Mouse (Mus musculus) ES-Bruce4 (cell line): ENCODE results near the gene Afmid. TPM values are rescaled to one million over a fixed set of nuclear protein-coding genes. Genes with fewer than 3 reads are reported as not detected.

ENCODE experiments used
- H3K27ac ChIP-seq: 2 replicates; pipeline ENCODE4 v1.5.1; 2012; ENCODE audit warnings: low read length, inconsistent platforms; ENCODE audit not compliant: insufficient read depth
- H3K27me3 ChIP-seq: 2 replicates; pipeline ENCODE4 v1.6.1; 2012; ENCODE audit warnings: mild to moderate bottlenecking, low read length, inconsistent platforms; ENCODE audit not compliant: control insufficient read depth, poor library complexity, insufficient read depth, severe bottlenecking
- H3K36me3 ChIP-seq: 2 replicates; pipeline ENCODE4 v1.6.1; 2012; ENCODE audit warnings: inconsistent platforms, mild to moderate bottlenecking, low read length, moderate library complexity; ENCODE audit not compliant: control insufficient read depth, poor library complexity, insufficient read depth, severe bottlenecking
- H3K4me1 ChIP-seq: one replicate; pipeline ENCODE4 v1.8.1; 2011; ENCODE audit warnings: low read length; ENCODE audit not compliant: control insufficient read depth, insufficient read depth
- H3K4me3 ChIP-seq: 2 replicates; pipeline ENCODE4 v1.5.1; 2011; ENCODE audit warnings: low read depth, mild to moderate bottlenecking, low read length
- H3K9ac ChIP-seq: 2 replicates; pipeline ENCODE4 v1.6.1; 2012; ENCODE audit warnings: low read depth, mild to moderate bottlenecking, inconsistent platforms; ENCODE audit not compliant: poor library complexity, severe bottlenecking
- H3K9me3 ChIP-seq: replicated peaks from 2 replicates; pipeline ENCODE4 v1.6.1; 2012; ENCODE audit warnings: mild to moderate bottlenecking, low read length, inconsistent platforms; ENCODE audit not compliant: control insufficient read depth, poor library complexity, insufficient read depth, severe bottlenecking
- CTCF ChIP-seq: IDR thresholded peaks from one replicate; pipeline ENCODE4 v1.8.1; 2011; ENCODE audit warnings: low read depth, low read length
- EP300 ChIP-seq: IDR thresholded peaks from 2 replicates; pipeline ENCODE4 v1.6.1; 2011; ENCODE audit warnings: low read depth, low read length; ENCODE audit not compliant: insufficient read depth
- POLR2A ChIP-seq: IDR thresholded peaks from one replicate; pipeline ENCODE4 v1.8.1; 2011; ENCODE audit warnings: low read length; ENCODE audit not compliant: insufficient read depth
- polyA plus RNA-seq: library from polyadenylated mRNA; stranded (reverse); fragments of >200 nt; gene quantifications from 2 replicates; pipeline ENCODE4 v1.2.4, GENCODE M21; 2011; ENCODE audit warnings: low read depth; ENCODE audit not compliant: missing spikeins, insufficient read depth, insufficient read length

The Afmid gene
- polyA plus RNA-seq, 1 experiment = 3.6 TPM

- TF ChIP-seq CTCF = no peak
- TF ChIP-seq EP300 = 0 out of 2 replicates have a peak, but pooled peaks have one; percentile 40
- Histone ChIP-seq H3K9ac (no peak overlapping the region), H3K4me3 (no peak overlapping the region), H3K4me1 (peaks cover 2% of the 10 kb centered on the region), H3K9me3 (no peaks in the 10 kb centered on the region), H3K27me3 (no peaks in the 10 kb centered on the region), H3K27ac (peak overlapping the region; percentile 60), H3K36me3 (no peaks in the 10 kb centered on the region)
Observed at GRCm38 (mm10) chr11:117838572-117838971, 12.8 kb downstream of the Afmid start.

- no peaks in the 10 kb centered on the region for H3K9me3 ChIP-seq
- H3K27me3 ChIP-seq = no peaks in the 10 kb centered on the region
- H3K27ac ChIP-seq = peak overlapping the region; percentile 60
- no peaks in the 10 kb centered on the region for H3K36me3 ChIP-seq
- TF ChIP-seq POLR2A (no peak), EP300 (no peak), CTCF (no peak)
- H3K4me3 ChIP-seq = no peak overlapping the region
- H3K4me1 ChIP-seq = peaks cover 2% of the 10 kb centered on the region
- H3K9ac ChIP-seq = no peak overlapping the region
Observed at GRCm38 (mm10) chr11:117839021-117839420, 13.3 kb downstream of the Afmid start.

GRCm38 (mm10) chr11:117840910-117841309 is 15.2 kb downstream of the Afmid start:
- Histone ChIP-seq H3K9ac (no peak overlapping the region), H3K36me3 (no peaks in the 10 kb centered on the region), H3K27ac (no peak overlapping the region), H3K4me3 (no peak overlapping the region), H3K9me3 (no peaks in the 10 kb centered on the region), H3K27me3 (no peaks in the 10 kb centered on the region), H3K4me1 (peaks cover 2% of the 10 kb centered on the region)
- TF ChIP-seq POLR2A (no peak), EP300 (no peak), CTCF (no peak)

- no peak overlapping the region for H3K4me3 ChIP-seq
- no peaks in the 10 kb centered on the region for H3K27me3 ChIP-seq
- H3K9me3 ChIP-seq = no peaks in the 10 kb centered on the region
- H3K36me3 ChIP-seq = no peaks in the 10 kb centered on the region
- TF ChIP-seq POLR2A (no peak), EP300 (no peak), CTCF (no peak)
- peaks cover 2% of the 10 kb centered on the region for H3K4me1 ChIP-seq
- no peak overlapping the region for H3K9ac ChIP-seq
- H3K27ac ChIP-seq = no peak overlapping the region
Observed at GRCm38 (mm10) chr11:117843434-117843833, 17.7 kb downstream of the Afmid start.

- Histone ChIP-seq H3K27ac (no peak overlapping the region), H3K4me3 (no peak overlapping the region), H3K27me3 (no peaks in the 10 kb centered on the region), H3K9ac (no peak overlapping the region), H3K4me1 (peaks cover 2% of the 10 kb centered on the region), H3K9me3 (no peaks in the 10 kb centered on the region), H3K36me3 (no peaks in the 10 kb centered on the region)
- TF ChIP-seq CTCF (no peak), EP300 (no peak), POLR2A (no peak)
Observed at GRCm38 (mm10) chr11:117844997-117845396, 19.3 kb downstream of the Afmid start.

- Histone ChIP-seq H3K9me3 (no peaks in the 10 kb centered on the region), H3K9ac (no peak overlapping the region), H3K27ac (no peak overlapping the region), H3K27me3 (no peaks in the 10 kb centered on the region), H3K36me3 (no peaks in the 10 kb centered on the region), H3K4me3 (no peak overlapping the region), H3K4me1 (peaks cover 2% of the 10 kb centered on the region)
- no peak for TF ChIP-seq EP300
- TF ChIP-seq POLR2A = no peak
- TF ChIP-seq CTCF = no peak
Observed at GRCm38 (mm10) chr11:117845651-117846050, 19.9 kb downstream of the Afmid start.
